Mouse (Mus musculus): ENCODE measurements around the gene Scaper.

The Scaper gene

DNA sequence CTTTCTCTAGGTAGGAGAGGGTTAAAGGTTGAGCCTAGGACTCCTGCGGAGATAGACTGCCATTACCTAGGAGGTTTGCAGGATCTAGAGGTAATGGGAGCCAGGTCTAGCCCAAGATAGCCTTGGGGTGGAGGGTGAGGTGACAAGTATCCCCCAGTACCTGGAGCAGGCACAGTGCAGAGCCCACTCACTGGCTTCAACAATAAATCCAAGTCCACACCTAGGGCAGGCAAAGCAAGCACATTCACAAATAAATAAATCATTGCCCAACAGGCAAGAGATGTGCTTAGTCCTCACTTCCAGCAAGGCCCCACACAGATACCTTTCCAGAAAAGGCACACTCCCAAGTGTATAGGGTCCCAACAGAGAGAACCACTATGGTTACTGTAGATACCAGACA is 398.9 kb downstream of the Scaper start:
- no peak for DNase-seq

DNA sequence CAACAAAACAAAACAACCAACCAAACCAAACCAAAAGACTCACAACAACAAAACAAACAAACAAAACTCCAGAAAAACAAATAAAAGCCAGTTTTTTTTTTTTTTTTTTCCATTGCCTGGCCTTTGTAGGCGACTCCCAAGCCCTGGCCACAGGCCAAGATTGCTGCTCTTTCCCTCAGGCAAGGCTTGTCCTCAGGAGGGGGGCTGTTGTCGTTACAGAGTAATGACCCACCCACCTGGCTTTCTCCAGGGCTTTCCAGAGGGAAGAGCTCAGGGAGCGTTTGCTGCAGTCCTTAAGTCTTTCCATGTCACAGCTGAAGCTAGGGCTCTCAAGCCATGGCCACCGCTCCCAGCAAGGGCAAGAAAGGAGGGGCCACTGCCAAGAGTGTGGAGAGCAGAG is 399.5 kb downstream of the Scaper start, which contains the start of gene Isl2:
Gene Isl2, plus strand, starts transcription at position 296 of the 400 bp plus-strand sequence.
- no peak for DNase-seq

DNA sequence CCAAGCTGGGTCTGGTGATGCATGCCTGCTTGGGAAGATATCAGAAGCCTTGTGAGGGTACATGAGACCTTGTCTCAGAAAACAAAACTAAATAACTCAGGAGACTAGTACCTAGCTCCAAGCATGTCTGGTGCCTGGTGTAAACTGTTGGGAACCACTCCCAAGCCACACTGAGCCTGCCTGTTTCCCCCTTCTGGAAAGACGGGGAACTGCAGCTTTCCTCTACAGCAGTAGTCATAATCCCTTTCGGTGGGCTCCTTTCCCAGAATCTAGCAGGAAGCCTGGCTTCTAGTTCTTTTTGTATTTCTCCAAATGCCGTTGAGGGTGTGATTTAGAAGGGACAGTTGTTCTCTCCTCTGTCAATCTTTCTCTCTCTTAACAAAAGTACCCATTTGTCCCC is 402.0 kb downstream of the Scaper start:
- DNase-seq, result peak; percentile 77

DNA sequence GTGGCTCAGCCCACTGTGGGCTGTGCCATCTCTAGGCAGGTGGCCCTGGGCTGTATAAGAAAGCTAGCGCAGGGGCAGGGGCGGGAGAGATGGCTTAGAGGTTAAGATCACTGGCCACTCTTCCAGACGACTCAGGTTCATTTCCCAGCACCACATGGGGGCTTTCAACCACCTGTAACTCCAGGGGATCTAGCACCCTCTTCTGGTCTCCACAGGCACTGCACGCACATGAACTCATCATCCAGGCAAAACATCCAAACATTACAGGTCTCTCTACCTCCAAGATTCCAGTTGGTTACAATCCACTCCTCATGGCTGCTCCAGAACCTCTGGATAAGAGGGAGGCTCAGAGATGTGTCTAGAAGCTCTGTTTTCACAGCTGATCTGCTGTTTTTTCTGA is 412.2 kb downstream of the Scaper start:
- no peak for DNase-seq

DNA sequence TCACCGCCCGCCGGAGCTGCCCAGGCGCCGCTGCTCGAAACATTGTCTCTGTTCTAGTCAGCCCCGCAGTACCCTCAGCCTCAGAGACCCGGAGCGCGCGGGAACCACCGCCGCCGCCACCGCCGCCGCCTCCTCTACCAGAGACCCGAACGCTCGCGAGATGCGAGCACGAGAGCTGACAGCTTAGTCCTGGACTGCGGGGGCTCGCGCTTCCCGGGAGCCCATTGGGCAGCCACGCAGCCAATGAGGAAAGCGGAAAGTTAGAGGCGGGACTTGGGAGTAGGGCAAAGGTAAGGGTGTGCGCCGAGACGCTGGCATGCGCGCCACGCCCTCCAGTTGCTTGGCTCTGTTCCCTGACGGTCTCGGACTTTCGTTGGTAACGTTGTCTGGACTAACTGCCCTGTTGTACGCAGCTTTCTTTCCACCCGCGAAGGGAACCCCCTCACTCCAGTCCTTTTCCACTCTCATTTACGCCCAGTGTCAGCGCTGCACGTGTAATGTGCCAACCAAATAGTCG is 425.8 kb downstream of the Scaper start, which contains the start of gene Etfa:
Gene Etfa, minus strand, starts transcription at position 217 of the 517 bp plus-strand sequence.
- peak; percentile 95 for DNase-seq

DNA sequence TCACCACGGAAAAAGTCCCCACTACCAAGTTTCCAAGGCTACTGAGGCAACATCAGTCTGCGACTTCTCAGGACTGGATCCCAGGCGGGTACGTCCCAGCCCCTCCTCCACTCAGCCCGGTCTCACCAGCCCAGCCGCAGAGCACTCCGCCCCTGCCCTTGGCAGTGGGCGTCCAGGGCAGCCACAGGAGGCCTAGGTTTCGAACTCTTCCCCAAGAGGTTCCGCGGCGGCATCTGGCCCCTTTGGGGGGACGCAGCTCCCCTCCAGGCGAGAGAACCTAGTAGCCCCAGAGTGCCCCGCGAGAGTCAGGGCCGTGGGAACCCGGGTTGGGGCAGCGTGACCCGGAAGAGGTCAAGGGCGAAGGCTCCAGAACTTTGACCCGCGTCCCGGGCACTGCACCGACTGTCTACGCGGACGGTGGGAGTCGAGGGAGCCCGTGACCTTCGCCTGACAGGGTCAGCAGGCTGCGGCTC is 426.4 kb downstream of the Scaper start:
- DNase-seq, result peak; percentile 59

DNA sequence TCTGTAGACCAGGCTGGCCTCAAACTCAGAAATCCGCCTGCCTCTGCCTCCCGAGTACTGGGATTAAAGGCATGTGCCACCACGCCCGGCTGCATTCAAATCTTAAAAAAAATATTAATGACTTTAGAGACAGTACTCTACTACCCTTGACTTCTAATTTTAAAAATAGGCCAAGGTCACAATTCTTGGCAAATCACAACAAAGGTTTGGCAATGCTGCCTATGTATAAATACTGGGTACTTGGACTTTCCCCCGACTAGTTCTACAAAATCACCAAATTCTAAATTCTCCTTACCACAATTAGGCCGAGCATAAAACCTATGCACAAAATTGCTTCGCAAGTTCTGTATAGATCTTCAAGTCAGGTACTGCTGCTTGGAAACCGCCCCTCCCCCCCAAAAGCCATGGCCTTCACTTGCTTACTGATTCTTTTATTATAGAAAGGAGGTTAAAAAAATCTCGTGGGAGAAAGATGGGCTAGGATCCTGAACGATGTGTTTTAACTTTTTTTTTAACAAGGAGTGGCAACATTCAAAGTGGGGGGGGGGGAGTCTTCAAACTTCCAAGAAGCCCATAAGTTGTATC is 427.2 kb downstream of the Scaper start:
- DNase-seq, result no peak

DNA sequence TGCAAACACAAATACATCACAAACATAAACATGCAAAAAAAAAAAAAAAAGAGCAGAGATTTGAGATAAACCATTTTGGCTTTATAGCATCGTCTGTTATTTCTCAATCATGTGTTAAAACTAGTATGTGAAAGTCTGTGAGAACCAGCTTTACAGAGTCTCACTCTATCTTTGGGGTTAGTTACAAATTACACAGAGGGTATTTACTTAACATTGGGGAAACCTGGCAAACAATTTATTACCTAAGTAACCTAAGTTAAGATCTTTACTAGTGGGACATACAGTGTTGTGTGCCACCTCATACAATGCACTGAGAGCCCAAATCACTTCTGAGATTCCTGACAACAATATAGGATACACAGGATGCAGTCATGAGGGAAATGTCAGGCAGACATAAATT is 428.2 kb downstream of the Scaper start:
- DNase-seq, result no peak

DNA sequence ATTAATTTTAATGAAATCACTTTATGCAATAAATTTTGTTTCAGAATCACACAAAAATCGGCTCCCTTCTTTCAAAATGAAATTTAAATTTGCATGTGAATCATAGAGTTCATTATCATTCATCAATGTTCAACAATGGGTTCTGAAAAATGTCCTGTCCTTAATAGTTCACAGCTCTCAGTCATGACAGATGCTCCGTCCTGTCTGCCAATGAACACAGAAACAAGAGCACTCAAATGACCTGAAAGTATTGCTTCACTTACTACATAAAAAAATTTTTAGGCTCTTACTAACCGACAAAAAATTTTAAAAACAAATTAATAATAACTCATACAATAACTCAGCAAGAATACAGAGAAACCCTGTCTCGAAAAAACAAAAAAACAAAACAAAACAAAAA is 429.2 kb downstream of the Scaper start:
- DNase-seq, result no peak

DNA sequence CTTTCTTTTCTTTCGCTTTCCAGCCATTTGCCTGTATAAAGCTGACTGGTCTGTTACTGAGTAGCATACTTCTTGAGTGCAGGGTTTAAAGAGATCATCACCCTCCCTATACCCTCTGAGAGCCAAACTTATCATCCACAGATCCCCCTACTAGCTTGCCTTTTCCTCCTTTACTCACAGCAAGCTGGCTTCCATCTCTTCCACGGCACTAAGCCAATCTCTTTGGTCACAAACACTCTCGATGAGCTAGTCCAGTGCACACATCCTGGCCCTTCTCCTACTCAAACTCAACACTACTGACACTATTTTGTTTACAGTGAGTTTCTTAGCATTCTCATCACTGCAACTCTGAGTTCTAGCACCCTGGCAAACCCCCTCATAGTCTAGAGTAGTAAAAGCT is 430.0 kb downstream of the Scaper start:
- DNase-seq, result peak; percentile 53
